Mouse (Mus musculus): ENCODE results near the gene Npcd.

DNA sequence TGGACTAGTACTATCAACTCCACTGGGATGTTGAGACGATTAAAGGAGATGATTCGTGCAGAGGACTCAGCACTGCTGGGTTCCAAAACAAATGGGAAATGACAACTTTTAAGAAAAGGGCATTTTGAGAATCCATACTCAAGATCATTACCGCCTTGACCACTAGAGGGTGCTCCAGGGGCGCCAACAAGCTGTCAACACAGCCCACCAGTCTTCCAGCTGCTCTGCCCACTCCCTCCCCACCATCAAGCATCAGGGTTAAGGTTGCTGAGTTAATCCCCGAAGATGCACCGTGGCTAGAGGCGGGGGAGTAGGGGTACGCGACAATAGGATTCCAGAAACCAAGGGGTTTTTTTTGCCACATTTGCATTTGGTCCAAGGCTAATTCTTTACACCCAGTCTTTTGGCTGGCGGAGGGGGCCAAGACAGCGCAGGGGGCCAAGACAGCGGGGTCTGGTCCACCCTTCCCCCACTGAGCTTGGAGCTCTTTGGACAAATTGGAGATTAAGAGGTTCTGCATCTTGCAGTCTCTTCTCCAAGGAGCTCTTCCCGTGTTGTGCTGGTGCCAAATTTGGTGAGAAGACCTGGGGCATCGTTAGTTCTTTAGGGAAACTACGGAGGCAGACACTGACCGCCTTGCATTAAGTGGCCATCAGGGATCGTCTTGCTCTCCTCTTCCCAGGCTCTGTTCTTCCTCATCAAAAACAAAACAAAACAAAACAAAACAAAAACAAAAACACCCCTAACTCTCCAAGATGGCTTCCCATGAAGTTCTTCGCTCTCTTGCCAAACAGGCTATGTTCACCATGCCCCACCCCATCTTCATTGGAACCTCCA lies 1.8 kb downstream of the Npcd start:
- TF ChIP-seq POLR2A (IDR thresholded peaks at IDR 0.05; ENCODE audit: extremely low read depth, insufficient read depth, low read length) = no peak
- peak; percentile 82 for TF ChIP-seq CTCF (IDR thresholded peaks at IDR 0.05; ENCODE audit: low read depth, low read length)
